Mouse (Mus musculus) liver, embryonic 15.5 days (tissue): ENCODE data around the gene Gm17334. TPM values are rescaled to one million over a fixed set of nuclear protein-coding genes. Genes with fewer than 3 reads are reported as not detected.

ENCODE experiments used
- ATAC-seq: fragments of 200-750 bp; cut with Nextera tagmentation; 2 replicates; pipeline ENCODE4 v1.8.0; 2017; ENCODE audit warnings: moderate number of reproducible peaks, mild to moderate bottlenecking, moderate library complexity; ENCODE audit not compliant: insufficient read depth
- H3K27ac ChIP-seq: fragments of 300-500 bp; sonication (generic); replicated peaks from 2 replicates; pipeline ENCODE4 v1.5.1; 2015; ENCODE audit warnings: mild to moderate bottlenecking, inconsistent platforms
- H3K27me3 ChIP-seq: fragments of 300-500 bp; sonication (generic); 2 replicates; pipeline ENCODE4 v1.6.1; 2015; ENCODE audit warnings: mild to moderate bottlenecking, inconsistent platforms
- H3K36me3 ChIP-seq: fragments of 300-500 bp; sonication (generic); replicated peaks from 2 replicates; pipeline ENCODE4 v1.6.1; 2015; ENCODE audit warnings: moderate library complexity, mild to moderate bottlenecking, inconsistent platforms
- H3K4me1 ChIP-seq: fragments of 300-500 bp; sonication (generic); replicated peaks from 2 replicates; pipeline ENCODE4 v1.6.1; 2015; ENCODE audit warnings: inconsistent platforms
- H3K4me2 ChIP-seq: fragments of 300-500 bp; sonication (generic); 2 replicates; pipeline ENCODE4 v1.6.1; 2015; ENCODE audit warnings: moderate library complexity, mild to moderate bottlenecking, inconsistent platforms
- H3K4me3 ChIP-seq: fragments of 300-500 bp; sonication (generic); replicated peaks from 2 replicates; pipeline ENCODE4 v1.5.1; 2015; ENCODE audit warnings: mild to moderate bottlenecking, inconsistent platforms
- H3K9ac ChIP-seq: fragments of 300-500 bp; sonication (generic); 2 replicates; pipeline ENCODE4 v1.6.1; 2015; ENCODE audit warnings: moderate library complexity, mild to moderate bottlenecking, inconsistent platforms
- H3K9me3 ChIP-seq: fragments of 300-500 bp; sonication (generic); replicated peaks from 2 replicates; pipeline ENCODE4 v1.6.1; 2016; ENCODE audit warnings: inconsistent platforms
- WGBS: fragments of 180-500 bp; shearing (Covaris S2); methylation state at CpG from one replicate; pipeline ENCODE4 v1.1.7; 2015; ENCODE audit warnings: mixed read lengths; ENCODE audit not compliant: insufficient replicate concordance; 5-methylcytosine and 5-hydroxymethylcytosine counted together
- polyA plus RNA-seq: library from polyadenylated mRNA; unstranded; fragments of >200 nt; fragmentation: Nextera tagmentation; extraction: Ambion mirVana; gene quantifications from 2 replicates; pipeline ENCODE4 v1.2.1, GENCODE M21; 2015

Gm17334 gene
- polyA plus RNA-seq, 1 experiment from 2014 or later: 0.16 TPM

DNA sequence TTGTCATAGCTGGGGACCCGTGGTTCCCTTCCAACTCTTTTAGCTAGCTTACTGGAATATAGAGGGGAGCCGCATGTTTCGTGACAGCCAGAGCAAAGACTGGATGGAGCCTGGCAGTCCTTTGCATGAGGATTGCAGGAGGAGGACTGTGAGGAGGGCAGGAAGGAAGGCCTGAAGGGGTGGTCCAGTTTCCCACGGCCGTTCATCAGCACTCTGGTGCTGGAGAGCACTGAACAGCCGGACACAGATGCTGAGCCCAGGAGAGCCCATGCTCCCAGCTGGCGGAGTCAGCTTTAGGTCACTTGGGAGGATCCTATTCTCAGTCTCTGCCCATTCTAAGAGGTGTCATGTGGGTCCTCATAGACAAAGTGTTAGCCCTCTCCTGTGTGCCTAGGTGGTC, 9.0 kb upstream of the Gm17334 start:
- H3K27ac ChIP-seq: peak overlapping the region; percentile 35; the same call in 1 of the 2 replicates
- no peak for ATAC-seq
- H3K9ac ChIP-seq: no peak overlapping the region
- H3K27me3 ChIP-seq: no peaks in the 10 kb centered on the region
- H3K9me3 ChIP-seq: no peaks in the 10 kb centered on the region
- H3K4me1 ChIP-seq: peaks cover 35% of the 10 kb centered on the region
- 69% methylated on average over 7 of the region's 7 CpGs for WGBS
- H3K36me3 ChIP-seq: peaks cover 11% of the 10 kb centered on the region; the same call in 1 of the 2 replicates
- no peak overlapping the region for H3K4me3 ChIP-seq
- H3K4me2 ChIP-seq: no peak overlapping the region

GRCm38 (mm10) chr11:53781201-53781775, 8.3 kb upstream of the Gm17334 start:
- no peak overlapping the region for H3K4me3 ChIP-seq
- H3K27me3 ChIP-seq: no peaks in the 10 kb centered on the region
- no peaks in the 10 kb centered on the region for H3K9me3 ChIP-seq
- no peak for ATAC-seq
- peak overlapping the region; percentile 35; the same call in 1 of the 2 replicates for H3K27ac ChIP-seq
- H3K4me1 ChIP-seq: peaks cover 34% of the 10 kb centered on the region
- H3K9ac ChIP-seq: no peak overlapping the region
- 66% methylated on average over 4 of the region's 4 CpGs for WGBS
- H3K36me3 ChIP-seq: peaks cover 18% of the 10 kb centered on the region
- H3K4me2 ChIP-seq: no peak overlapping the region

GRCm38 (mm10) chr11:53780262-53780661, 7.3 kb upstream of the Gm17334 start:
- no peak for ATAC-seq
- Histone ChIP-seq H3K27me3 (no peaks in the 10 kb centered on the region), H3K4me1 (peaks cover 25% of the 10 kb centered on the region), H3K4me3 (no peak overlapping the region), H3K36me3 (peaks cover 27% of the 10 kb centered on the region), H3K9me3 (no peaks in the 10 kb centered on the region), H3K9ac (no peak overlapping the region), H3K27ac (no peak overlapping the region), H3K4me2 (no peak overlapping the region)
- 50% methylated on average over 3 of the region's 3 CpGs for WGBS

DNA sequence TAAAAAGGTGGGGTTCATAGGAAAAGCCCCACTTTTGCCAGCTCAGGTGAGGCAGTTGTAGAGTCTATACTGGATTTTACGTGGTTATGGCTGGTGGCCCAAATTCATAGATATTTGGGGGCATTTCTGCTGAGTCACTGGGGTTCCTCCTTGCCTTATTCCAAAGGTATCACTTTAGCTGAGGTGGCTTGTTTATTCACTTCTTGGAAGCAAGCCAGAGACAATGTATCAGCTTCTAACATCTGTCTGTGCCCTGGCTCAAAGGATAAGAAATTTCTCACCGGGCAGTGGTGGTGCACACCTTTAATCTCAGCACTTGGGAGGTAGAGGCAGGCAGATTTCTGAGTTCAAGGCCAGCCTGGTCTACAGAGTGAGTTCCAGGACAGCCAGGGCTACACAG, 6.8 kb upstream of the Gm17334 start:
- H3K9me3 ChIP-seq: no peaks in the 10 kb centered on the region
- H3K27me3 ChIP-seq: no peaks in the 10 kb centered on the region
- H3K27ac ChIP-seq: no peak overlapping the region
- 18% methylated on average over 2 of the region's 2 CpGs for WGBS
- no peak overlapping the region for H3K4me3 ChIP-seq
- H3K36me3 ChIP-seq: peaks cover 31% of the 10 kb centered on the region
- H3K9ac ChIP-seq: no peak overlapping the region
- H3K4me1 ChIP-seq: peaks cover 22% of the 10 kb centered on the region
- no peak for ATAC-seq
- H3K4me2 ChIP-seq: no peak overlapping the region

DNA sequence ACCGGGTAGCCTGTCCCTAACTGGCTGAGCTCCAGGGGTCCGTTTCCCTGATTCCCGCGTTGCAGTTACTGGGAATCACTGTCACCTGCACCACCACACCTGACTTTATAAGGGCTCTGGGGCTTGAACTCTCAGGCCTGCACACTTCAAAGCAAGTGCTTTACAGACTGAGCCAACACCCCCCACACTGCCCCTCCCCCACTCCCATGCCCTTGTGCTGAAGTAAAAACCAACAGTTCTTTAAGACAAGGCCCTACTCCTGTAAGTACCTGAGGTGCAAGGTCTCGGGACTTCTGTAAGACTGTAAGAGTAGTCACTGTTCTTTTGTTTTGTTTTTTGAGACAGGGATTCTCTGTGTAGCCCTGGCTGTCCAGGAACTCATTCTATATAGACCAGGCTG, 5.5 kb upstream of the Gm17334 start:
- no peak overlapping the region for H3K27ac ChIP-seq
- ATAC-seq: no peak
- 67% methylated on average over 5 of the region's 5 CpGs for WGBS
- H3K4me3 ChIP-seq: no peak overlapping the region
- H3K27me3 ChIP-seq: no peaks in the 10 kb centered on the region
- peaks cover 45% of the 10 kb centered on the region for H3K36me3 ChIP-seq
- H3K9me3 ChIP-seq: no peaks in the 10 kb centered on the region
- H3K9ac ChIP-seq: no peak overlapping the region
- H3K4me1 ChIP-seq: peaks cover 22% of the 10 kb centered on the region
- no peak overlapping the region for H3K4me2 ChIP-seq

- Histone ChIP-seq H3K27ac (no peak overlapping the region), H3K27me3 (no peaks in the 10 kb centered on the region), H3K4me3 (no peak overlapping the region), H3K9me3 (no peaks in the 10 kb centered on the region), H3K36me3 (peaks cover 48% of the 10 kb centered on the region), H3K4me2 (no peak overlapping the region), H3K9ac (no peak overlapping the region), H3K4me1 (peaks cover 23% of the 10 kb centered on the region)
- no peak for ATAC-seq
- WGBS: 64% methylated on average over 5 of the region's 5 CpGs
These were observed 4.7 kb upstream of the Gm17334 start for GRCm38 (mm10) chr11:53777736-53778135.

DNA sequence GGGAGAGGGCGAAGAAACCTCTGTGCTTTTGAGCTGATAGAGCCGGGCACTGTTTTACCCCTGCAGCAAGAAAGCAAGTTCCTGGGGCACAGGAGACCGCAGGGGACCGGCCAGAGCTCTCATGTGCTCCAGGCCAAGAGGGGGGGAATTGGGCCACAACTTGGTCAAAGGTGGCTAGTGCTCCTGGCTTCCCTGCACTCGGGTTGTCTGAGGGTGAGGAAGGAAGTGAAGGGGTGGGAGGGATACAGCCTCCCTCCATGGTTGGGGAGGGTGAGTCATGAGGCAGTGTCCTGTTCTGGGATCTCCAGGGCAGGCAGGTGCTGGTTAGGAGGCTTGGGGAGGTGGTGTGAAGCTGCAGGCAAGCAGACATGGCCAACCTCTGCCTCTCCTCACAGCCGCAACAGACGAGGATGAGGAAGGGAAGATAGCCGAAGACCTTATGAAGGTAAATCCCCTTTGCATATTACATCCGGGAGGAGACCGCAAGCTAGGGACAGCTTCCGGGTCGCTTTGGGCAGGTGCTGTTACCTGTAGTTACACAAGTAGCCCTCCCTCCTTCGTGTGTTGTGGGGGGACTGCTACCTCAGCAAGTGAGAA, 1.8 kb upstream of the Gm17334 start:
- peaks cover 21% of the 10 kb centered on the region for H3K27me3 ChIP-seq
- H3K4me3 ChIP-seq: no peak overlapping the region
- no peak overlapping the region for H3K27ac ChIP-seq
- peaks cover 48% of the 10 kb centered on the region for H3K36me3 ChIP-seq
- H3K4me1 ChIP-seq: peaks cover 26% of the 10 kb centered on the region
- no peak overlapping the region for H3K4me2 ChIP-seq
- no peaks in the 10 kb centered on the region for H3K9me3 ChIP-seq
- no peak for ATAC-seq
- 68% methylated on average over 13 of the region's 13 CpGs for WGBS
- H3K9ac ChIP-seq: no peak overlapping the region

DNA sequence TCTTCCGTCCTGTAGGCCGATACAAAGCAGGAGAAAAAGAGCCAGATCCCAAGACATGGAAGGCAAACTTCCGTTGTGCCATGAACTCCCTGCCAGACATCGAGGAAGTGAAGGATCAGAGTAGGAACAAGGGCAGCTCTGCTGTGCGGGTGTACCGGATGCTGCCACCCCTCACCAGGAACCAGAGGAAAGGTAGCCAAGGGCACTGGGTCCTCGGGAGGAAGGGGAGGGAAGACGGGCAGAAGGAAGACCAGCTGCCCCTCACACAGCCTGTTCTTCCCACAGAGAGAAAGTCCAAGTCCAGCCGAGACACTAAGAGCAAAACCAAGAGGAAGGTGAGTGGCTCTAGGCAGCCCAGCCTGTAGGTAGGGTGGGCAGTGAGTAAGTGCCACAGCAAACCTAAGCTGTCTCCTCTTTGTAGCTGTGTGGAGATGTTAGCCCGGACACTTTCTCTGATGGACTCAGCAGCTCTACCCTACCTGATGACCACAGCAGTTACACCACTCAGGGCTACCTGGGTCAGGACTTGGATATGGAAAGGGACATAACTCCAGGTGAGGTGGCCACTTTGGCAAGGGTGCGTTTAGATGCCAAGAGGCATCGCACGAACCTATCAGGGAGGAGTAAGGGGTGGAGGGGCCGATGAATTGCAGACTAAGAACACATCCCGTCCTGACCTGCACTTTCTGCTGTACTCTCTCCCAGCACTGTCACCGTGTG, 814 bp upstream of the Gm17334 start:
- Histone ChIP-seq H3K9me3 (no peaks in the 10 kb centered on the region), H3K36me3 (peaks cover 48% of the 10 kb centered on the region), H3K27me3 (peaks cover 31% of the 10 kb centered on the region), H3K9ac (no peak overlapping the region), H3K4me1 (peaks cover 34% of the 10 kb centered on the region), H3K4me2 (no peak overlapping the region), H3K4me3 (no peak overlapping the region), H3K27ac (no peak overlapping the region)
- 71% methylated on average over 16 of the region's 16 CpGs for WGBS
- ATAC-seq: no peak

DNA sequence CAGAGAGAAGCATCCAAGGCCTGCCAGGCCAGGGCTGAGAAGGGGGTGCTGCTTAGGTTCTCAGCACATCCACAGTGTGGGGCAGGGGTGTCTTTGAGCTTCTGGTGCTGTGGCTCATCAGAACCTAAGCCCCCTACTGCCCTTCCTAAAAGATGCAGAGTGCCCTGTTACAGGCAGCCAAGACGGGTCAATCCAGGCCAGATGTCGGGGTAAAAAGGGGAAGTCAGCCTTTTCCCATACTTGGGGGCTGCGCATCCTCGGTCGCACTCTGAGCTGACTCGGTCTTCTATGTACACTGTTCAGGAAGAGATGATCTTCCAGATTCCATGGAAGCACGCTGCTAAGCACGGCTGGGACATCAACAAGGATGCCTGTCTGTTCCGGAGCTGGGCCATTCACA, 451 bp downstream of the Gm17334 start:
- H3K27me3 ChIP-seq: peaks cover 40% of the 10 kb centered on the region
- peaks cover 34% of the 10 kb centered on the region for H3K4me1 ChIP-seq
- H3K9ac ChIP-seq: no peak overlapping the region
- no peaks in the 10 kb centered on the region for H3K9me3 ChIP-seq
- ATAC-seq: no peak
- H3K36me3 ChIP-seq: peaks cover 38% of the 10 kb centered on the region
- WGBS: 40% methylated on average over 9 of the region's 9 CpGs
- H3K4me2 ChIP-seq: 0 out of 2 replicates have a peak overlapping the region, but pooled peaks have one; percentile 6
- H3K27ac ChIP-seq: no peak overlapping the region
- no peak overlapping the region for H3K4me3 ChIP-seq

GRCm38 (mm10) chr11:53771001-53771744, 1.8 kb downstream of the Gm17334 start:
- Histone ChIP-seq H3K9ac (no peak overlapping the region; the same call in 1 of the 2 replicates), H3K36me3 (peaks cover 28% of the 10 kb centered on the region), H3K4me3 (peak overlapping the region; percentile 64), H3K4me2 (peak overlapping the region; percentile 80), H3K4me1 (peaks cover 32% of the 10 kb centered on the region), H3K27ac (0 out of 2 replicates have a peak overlapping the region, but pooled peaks have one; percentile 19), H3K27me3 (peaks cover 43% of the 10 kb centered on the region), H3K9me3 (no peaks in the 10 kb centered on the region)
- no peak for ATAC-seq
- 60% methylated on average over 11 of the region's 11 CpGs for WGBS
